In genomic region chr16:92058644-92059620, GRCm38 (mm10) we compare ENCODE assay signal across 8 mouse cellular contexts. TPM values are rescaled to one million over a fixed set of nuclear protein-coding genes. Genes with fewer than 3 reads are reported as not detected.
DNase-seq lines count a peak whose midpoint lies in the region; ATAC-seq and TF ChIP-seq lines count a peak whose summit lies in the region.

No protein-coding gene starts in this region.

- H3K4me3 ChIP-seq in heart, embryonic 10.5 days = peak overlapping the region; percentile 94
- H3K4me3 ChIP-seq in hindbrain, embryonic 11.5 days (ENCODE audit: low read depth, low read length) = peak overlapping the region; percentile 91
- peak overlapping the region; percentile 82 for H3K4me3 ChIP-seq in lung, embryonic 14.5 days (ENCODE audit: low read depth, low read length)

- intact Hi-C loops in heart, postnatal 25 days (cut with DNase I) = loop anchor here (2.0 to 5.0 kb wide), 3 partner anchors 48 to 228 kb away; no protein-coding TSS in a partner anchor

- H3K4me1 ChIP-seq in heart, embryonic 10.5 days = peaks cover 29% of the 10 kb centered on the region
- peaks cover 3% of the 10 kb centered on the region; the same call in 1 of the 2 replicates for H3K4me1 ChIP-seq in hindbrain, embryonic 11.5 days (replicated peaks; ENCODE audit: control insufficient read depth, insufficient read depth, low read length)
- H3K4me1 ChIP-seq in lung, embryonic 14.5 days (ENCODE audit: insufficient read depth) = peaks cover 5% of the 10 kb centered on the region; the same call in 1 of the 2 replicates

- peak overlapping the region; percentile 84 for H3K4me2 ChIP-seq in hindbrain, embryonic 11.5 days (replicated peaks; ENCODE audit: low read depth, low read length)
- peak overlapping the region; percentile 72 for H3K4me2 ChIP-seq in lung, embryonic 14.5 days

- WGBS in heart, embryonic 10.5 days = 2% methylated on average over 62 of the region's 63 CpGs
- WGBS in hindbrain, embryonic 11.5 days = 2% methylated on average over 48 of the region's 63 CpGs
- WGBS in lung, embryonic 14.5 days = 2% methylated on average over 48 of the region's 63 CpGs

- H3K9ac ChIP-seq in hindbrain, embryonic 11.5 days (ENCODE audit: low read depth, low read length) = peak overlapping the region; percentile 70
- H3K9ac ChIP-seq in lung, embryonic 14.5 days = peak overlapping the region; percentile 79

- H3K27me3 ChIP-seq in heart, embryonic 10.5 days (ENCODE audit: insufficient read depth, poor library complexity, severe bottlenecking) = no peaks in the 10 kb centered on the region
- no peaks in the 10 kb centered on the region for H3K27me3 ChIP-seq in hindbrain, embryonic 11.5 days (ENCODE audit: control insufficient read depth, insufficient read depth, low read length)
- H3K27me3 ChIP-seq in lung, embryonic 14.5 days (ENCODE audit: insufficient read depth, low read length) = no peaks in the 10 kb centered on the region

- H3K27ac ChIP-seq in heart, embryonic 10.5 days = peak overlapping the region; percentile 97
- peak overlapping the region; percentile 60 for H3K27ac ChIP-seq in hindbrain, embryonic 11.5 days (ENCODE audit: low read depth, low read length)
- no peak overlapping the region for H3K27ac ChIP-seq in lung, embryonic 14.5 days (ENCODE audit: low read depth)

- ATAC-seq in hindbrain, embryonic 11.5 days (ENCODE audit: low FRiP score) = no peak
- ATAC-seq in lung, embryonic 14.5 days (ENCODE audit: insufficient read depth) = peak; percentile 30; the same call in 1 of the 2 replicates
- ATAC-seq in erythroid progenitor cell, adult 5-6 weeks (replicated peaks; ENCODE audit: low FRiP score, poor library complexity, severe bottlenecking) = no peak

- peaks cover 33% of the 10 kb centered on the region for H3K36me3 ChIP-seq in heart, embryonic 10.5 days
- H3K36me3 ChIP-seq in hindbrain, embryonic 11.5 days (ENCODE audit: control insufficient read depth, insufficient read depth, low read length) = 0 out of 2 replicates have a peak, but pooled peaks cover 2% of the 10 kb centered on the region
- H3K36me3 ChIP-seq in lung, embryonic 14.5 days (ENCODE audit: insufficient read depth) = peaks cover 16% of the 10 kb centered on the region; the same call in 1 of the 2 replicates

- H3K9me3 ChIP-seq in heart, embryonic 10.5 days = peaks cover 6% of the 10 kb centered on the region
- H3K9me3 ChIP-seq in hindbrain, embryonic 11.5 days (ENCODE audit: control insufficient read depth, low read length) = no peaks in the 10 kb centered on the region
- H3K9me3 ChIP-seq in lung, embryonic 14.5 days (ENCODE audit: low read depth, low read length) = 0 out of 2 replicates have a peak, but pooled peaks cover 1% of the 10 kb centered on the region

- DNase-seq in heart, embryonic 10.5 days (ENCODE audit: low spot score) = no peak
- no peak for DNase-seq in heart, postnatal 25 days (ENCODE audit: low spot score)
- peak; percentile 16 to 17 for DNase-seq in CD8-positive naive resting alpha-beta T cell, adult 2 months (ENCODE audit: low read depth in 2 of 2, low spot score in 2 of 2)
- peak; percentile 57 for DNase-seq in embryo, embryonic 10.5 days (ENCODE audit: low spot score)
- DNase-seq in hindbrain, embryonic 11.5 days (ENCODE audit: low spot score) = peak; percentile 44
- peak; percentile 40 for DNase-seq in lung, embryonic 14.5 days
- DNase-seq in retina, embryonic 14.5 days (ENCODE audit: low spot score) = peak; percentile 43

- TF ChIP-seq CTCF in lung, embryonic 14.5 days (IDR thresholded peaks at IDR 0.05; ENCODE audit: low read depth) = no peak

RNA-seq across cellular contexts. Expression of gene Slc5a3, which starts 0.8 kb away (rescaled TPM):
- 6.0 and 7.0 TPM in 2 replicates for polyA plus RNA-seq in heart, embryonic 10.5 days (2016; fragmentation: Nextera tagmentation; extraction: Ambion mirVana)
- 1 to 10 TPM; 6.3 to 7.7 TPM for total RNA-seq in heart, postnatal 25 days (2021)
- polyA plus RNA-seq in hindbrain, embryonic 11.5 days (2014; fragmentation: Nextera tagmentation; extraction: Ambion mirVana) = 14.6 and 14.9 TPM in 2 replicates
- polyA plus RNA-seq in lung, embryonic 14.5 days (2014; fragmentation: Nextera tagmentation; extraction: Ambion mirVana) = 6.3 and 7.4 TPM in 2 replicates
- total RNA-seq in erythroid progenitor cell, adult 5-6 weeks (2015; ENCODE audit: low replicate concordance) = 0.42 TPM in 1 of 2 replicates, not detected in the other
- total RNA-seq in erythroid progenitor cell, adult 5-6 weeks (2017; ENCODE audit: low replicate concordance) = 0.08 and 0.13 TPM in 2 replicates

RNA-seq across cellular contexts. Expression of gene Gm49711, which starts 0.8 kb away (rescaled TPM):
- 0.21 TPM in 1 of 2 replicates, not detected in the other for polyA plus RNA-seq in heart, embryonic 10.5 days (2016; fragmentation: Nextera tagmentation; extraction: Ambion mirVana)
- total RNA-seq in heart, postnatal 25 days (2021) = not detected
- 0.14 and 0.20 TPM in 2 replicates for polyA plus RNA-seq in hindbrain, embryonic 11.5 days (2014; fragmentation: Nextera tagmentation; extraction: Ambion mirVana)
- polyA plus RNA-seq in lung, embryonic 14.5 days (2014; fragmentation: Nextera tagmentation; extraction: Ambion mirVana) = not detected in 2 replicates
- total RNA-seq in erythroid progenitor cell, adult 5-6 weeks (2015; ENCODE audit: low replicate concordance) = not detected in 2 replicates
- total RNA-seq in erythroid progenitor cell, adult 5-6 weeks (2017; ENCODE audit: low replicate concordance) = not detected in 2 replicates

RNA-seq across cellular contexts. Expression of gene Mrps6, which starts 0.9 kb away (rescaled TPM):
- 119 and 122 TPM in 2 replicates for polyA plus RNA-seq in heart, embryonic 10.5 days (2016; fragmentation: Nextera tagmentation; extraction: Ambion mirVana)
- 10 to 100 TPM; 60.6 to 63.2 TPM for total RNA-seq in heart, postnatal 25 days (2021)
- 139 and 141 TPM in 2 replicates for polyA plus RNA-seq in hindbrain, embryonic 11.5 days (2014; fragmentation: Nextera tagmentation; extraction: Ambion mirVana)
- polyA plus RNA-seq in lung, embryonic 14.5 days (2014; fragmentation: Nextera tagmentation; extraction: Ambion mirVana) = 74.1 and 76.4 TPM in 2 replicates
- total RNA-seq in erythroid progenitor cell, adult 5-6 weeks (2015; ENCODE audit: low replicate concordance) = 10.1 TPM in 2 replicates
- total RNA-seq in erythroid progenitor cell, adult 5-6 weeks (2017; ENCODE audit: low replicate concordance) = 1.8 TPM in 1 of 2 replicates, not detected in the other

Comparison
In these comparisons a context has a peak if more than half of its experiments do, and no peak if none do; other contexts are left out.
1. DNase-seq: peak in CD8-positive naive resting alpha-beta T cell, adult 2 months (2 of 2), embryo, embryonic 10.5 days (single experiment), hindbrain, embryonic 11.5 days (single experiment), lung, embryonic 14.5 days (single experiment) and retina, embryonic 14.5 days (single experiment); none in heart, embryonic 10.5 days (single experiment) and heart, postnatal 25 days (single experiment).
2. Peak in every context shown above with its lines, with median percentiles within 50 percentile points of each other: H3K4me3 ChIP-seq.